ENCODE assay signal across 8 mouse cellular contexts in genomic region chr4:99445077-99445754, GRCm38 (mm10).
DNase-seq lines count a peak whose midpoint lies in the region; ATAC-seq and TF ChIP-seq lines count a peak whose summit lies in the region.

No protein-coding gene starts in this region.

- no peak overlapping the region for H3K27ac ChIP-seq in kidney, embryonic 14.5 days (ENCODE audit: low read depth, low read length)
- no peak overlapping the region for H3K27ac ChIP-seq in heart, postnatal 0 days (ENCODE audit: low read depth)
- H3K27ac ChIP-seq in limb, embryonic 11.5 days (replicated peaks; ENCODE audit: low read depth, low read length): no peak overlapping the region

- peak overlapping the region; percentile 53 for H3K4me2 ChIP-seq in kidney, embryonic 14.5 days (replicated peaks; ENCODE audit: low read depth, low read length)
- peak overlapping the region; percentile 48; the same call in 1 of the 2 replicates for H3K4me2 ChIP-seq in heart, postnatal 0 days (ENCODE audit: low read depth, low read length)
- H3K4me2 ChIP-seq in limb, embryonic 11.5 days (ENCODE audit: low read depth, severe bottlenecking): peak overlapping the region; percentile 58

- H3K4me3 ChIP-seq in kidney, embryonic 14.5 days (ENCODE audit: low read length): peak overlapping the region; percentile 33
- H3K4me3 ChIP-seq in heart, postnatal 0 days (ENCODE audit: low read depth, low read length): no peak overlapping the region
- peak overlapping the region; percentile 25; the same call in 1 of the 2 replicates for H3K4me3 ChIP-seq in limb, embryonic 11.5 days (ENCODE audit: low read depth, low read length)

- no peaks in the 10 kb centered on the region for H3K36me3 ChIP-seq in kidney, embryonic 14.5 days (ENCODE audit: control insufficient read depth, insufficient read depth, low read length)
- no peaks in the 10 kb centered on the region for H3K36me3 ChIP-seq in heart, postnatal 0 days (replicated peaks; ENCODE audit: control insufficient read depth, insufficient read depth, low read length)
- H3K36me3 ChIP-seq in limb, embryonic 11.5 days (ENCODE audit: control insufficient read depth, insufficient read depth, low read length): no peaks in the 10 kb centered on the region

- TF ChIP-seq CTCF in heart, postnatal 0 days (IDR thresholded peaks at IDR 0.05; ENCODE audit: low read depth): peak; percentile 12; the same call in 1 of the 2 replicates

- no peaks in the 10 kb centered on the region for H3K4me1 ChIP-seq in kidney, embryonic 14.5 days (ENCODE audit: control insufficient read depth, insufficient read depth, low read length)
- no peaks in the 10 kb centered on the region for H3K4me1 ChIP-seq in heart, postnatal 0 days (ENCODE audit: control insufficient read depth, insufficient read depth)
- no peaks in the 10 kb centered on the region for H3K4me1 ChIP-seq in limb, embryonic 11.5 days (ENCODE audit: control insufficient read depth, insufficient read depth, low read length)

- no peaks in the 10 kb centered on the region for H3K27me3 ChIP-seq in kidney, embryonic 14.5 days (ENCODE audit: control insufficient read depth, insufficient read depth, low read length)
- no peaks in the 10 kb centered on the region for H3K27me3 ChIP-seq in heart, postnatal 0 days (ENCODE audit: control insufficient read depth, insufficient read depth, low read length)
- H3K27me3 ChIP-seq in limb, embryonic 11.5 days (ENCODE audit: control insufficient read depth, insufficient read depth, low read length): no peaks in the 10 kb centered on the region

- no peak for TF ChIP-seq EP300 in heart, postnatal 0 days (IDR thresholded peaks at IDR 0.05; ENCODE audit: low read depth)

- peak; percentile 89 for ATAC-seq in kidney, embryonic 14.5 days (ENCODE audit: low FRiP score, low TSS enrichment)
- ATAC-seq in heart, postnatal 0 days (ENCODE audit: insufficient read depth, low read depth): no peak
- ATAC-seq in limb, embryonic 11.5 days (ENCODE audit: insufficient number of reproducible peaks, low FRiP score, low TSS enrichment, low read depth): peak; percentile 54

- no peak for DNase-seq in kidney, adult 8-10 months
- DNase-seq in embryo, embryonic 11.5 days (ENCODE audit: low read depth, low spot score): peak; percentile 20
- DNase-seq in heart, postnatal 0 days (ENCODE audit: low spot score): no peak
- peak; percentile 63 for DNase-seq in limb, embryonic 11.5 days (ENCODE audit: low spot score)
- DNase-seq in right cerebral cortex, postnatal 25 days: peak; percentile 10
- DNase-seq in yolk sac, embryonic 10.5 days (ENCODE audit: low spot score): no peak
- no peak for DNase-seq in urinary bladder, postnatal 10 days (ENCODE audit: low spot score)

- H3K9ac ChIP-seq in kidney, embryonic 14.5 days (ENCODE audit: low read depth, low read length): 0 out of 2 replicates have a peak overlapping the region, but pooled peaks have one; percentile 37
- no peak overlapping the region for H3K9ac ChIP-seq in heart, postnatal 0 days (replicated peaks; ENCODE audit: low read depth, low read length)
- H3K9ac ChIP-seq in limb, embryonic 11.5 days (ENCODE audit: low read length): no peak overlapping the region; the same call in 1 of the 2 replicates

- WGBS in kidney, embryonic 14.5 days: 28% methylated on average over 28 of the region's 28 CpGs
- 36% methylated on average over 28 of the region's 28 CpGs for WGBS in heart, postnatal 0 days
- WGBS in limb, embryonic 11.5 days: 25% methylated on average over 28 of the region's 28 CpGs

- no peaks in the 10 kb centered on the region for H3K9me3 ChIP-seq in kidney, embryonic 14.5 days (ENCODE audit: control insufficient read depth, low read length)
- H3K9me3 ChIP-seq in heart, postnatal 0 days (replicated peaks; ENCODE audit: control insufficient read depth, low read length): no peaks in the 10 kb centered on the region
- H3K9me3 ChIP-seq in limb, embryonic 11.5 days (ENCODE audit: control insufficient read depth, low read length): no peaks in the 10 kb centered on the region

Comparison
In these comparisons a context has a peak if more than half of its experiments do, and no peak if none do; other contexts are left out.
1. DNase-seq: peak in embryo, embryonic 11.5 days (single experiment), limb, embryonic 11.5 days (single experiment) and right cerebral cortex, postnatal 25 days (single experiment); none in kidney, adult 8-10 months (0 of 2), heart, postnatal 0 days (single experiment), yolk sac, embryonic 10.5 days (single experiment) and urinary bladder, postnatal 10 days (single experiment).
2. Peak in every context shown above with its lines, with median percentiles within 50 percentile points of each other: H3K4me2 ChIP-seq.